Mouse (Mus musculus): ENCODE measurements around the gene Hoxa11.

Gene Hoxa11

DNA sequence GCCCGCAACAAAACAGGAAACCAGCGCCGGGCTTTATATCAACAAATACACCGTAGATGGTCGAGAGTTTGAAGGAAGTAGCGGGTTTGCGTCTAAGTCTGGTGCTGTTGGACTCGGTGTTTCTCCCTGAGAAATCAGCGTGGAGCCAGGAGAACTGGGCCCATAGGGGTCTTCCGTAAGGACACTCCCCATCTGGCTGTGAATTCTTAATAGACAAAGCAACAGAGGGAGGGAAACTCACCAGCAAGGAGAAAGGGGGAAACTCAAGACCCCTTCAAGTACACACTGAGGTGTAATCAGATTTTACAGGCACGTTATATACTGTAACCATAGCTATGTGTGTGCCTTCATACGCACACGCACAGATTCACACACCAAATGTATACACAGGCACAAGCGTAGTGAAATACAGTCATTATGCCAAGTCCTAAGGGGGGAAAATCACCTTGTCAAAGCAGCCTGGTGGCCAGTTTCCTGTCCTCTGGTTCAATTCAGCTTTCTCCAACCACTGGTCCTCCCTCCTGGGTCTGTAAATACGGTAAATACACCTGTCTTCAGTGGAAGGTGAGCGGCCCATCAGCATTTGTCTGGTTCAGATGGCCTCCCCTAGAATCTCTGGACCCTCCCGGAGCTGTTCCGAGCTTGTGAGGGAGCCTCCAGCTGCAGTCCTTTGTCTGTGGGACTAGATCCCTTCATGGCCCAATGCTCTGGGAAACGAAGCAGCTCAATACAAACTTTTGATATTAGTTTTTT, 20.5 kb upstream of the Hoxa11 start:
- in situ Hi-C loops (cut with MboI, MseI), result loop anchor here (10.0 to 25.0 kb wide), 3 partner anchors 321 to 659 kb away; no protein-coding TSS in a partner anchor

DNA sequence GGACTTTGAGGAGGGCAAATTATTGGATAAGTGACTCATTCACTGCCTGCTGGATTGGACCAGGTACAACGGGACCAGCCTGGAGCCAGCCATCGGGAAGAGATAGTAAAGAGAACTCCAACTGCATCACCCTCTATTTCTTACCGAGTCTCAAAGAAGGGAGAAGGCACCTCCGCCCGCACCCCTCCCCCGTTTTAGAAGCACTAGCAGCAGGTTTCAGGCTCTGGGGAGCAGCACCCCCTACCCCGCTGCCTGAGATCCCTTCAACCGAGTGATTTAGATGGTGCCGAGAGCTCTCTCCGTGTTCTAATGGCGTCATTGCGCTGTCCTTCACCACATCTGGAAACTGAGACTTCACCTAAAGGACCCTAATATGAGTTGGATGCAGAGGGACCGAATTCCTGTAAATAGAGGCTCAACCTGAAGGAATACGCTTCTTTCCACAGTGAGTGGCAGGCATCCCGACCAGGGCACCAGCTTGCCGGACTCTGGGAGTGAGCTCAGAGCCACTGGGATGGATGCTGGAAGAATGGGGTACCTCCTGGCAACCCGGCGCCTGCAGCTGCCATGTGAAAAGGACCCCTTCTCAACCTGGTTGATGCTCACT, 19.8 kb upstream of the Hoxa11 start:
- in situ Hi-C loops (cut with MboI, MseI), result loop anchor here (10.0 to 25.0 kb wide), 3 partner anchors 322 to 659 kb away; no protein-coding TSS in a partner anchor

DNA sequence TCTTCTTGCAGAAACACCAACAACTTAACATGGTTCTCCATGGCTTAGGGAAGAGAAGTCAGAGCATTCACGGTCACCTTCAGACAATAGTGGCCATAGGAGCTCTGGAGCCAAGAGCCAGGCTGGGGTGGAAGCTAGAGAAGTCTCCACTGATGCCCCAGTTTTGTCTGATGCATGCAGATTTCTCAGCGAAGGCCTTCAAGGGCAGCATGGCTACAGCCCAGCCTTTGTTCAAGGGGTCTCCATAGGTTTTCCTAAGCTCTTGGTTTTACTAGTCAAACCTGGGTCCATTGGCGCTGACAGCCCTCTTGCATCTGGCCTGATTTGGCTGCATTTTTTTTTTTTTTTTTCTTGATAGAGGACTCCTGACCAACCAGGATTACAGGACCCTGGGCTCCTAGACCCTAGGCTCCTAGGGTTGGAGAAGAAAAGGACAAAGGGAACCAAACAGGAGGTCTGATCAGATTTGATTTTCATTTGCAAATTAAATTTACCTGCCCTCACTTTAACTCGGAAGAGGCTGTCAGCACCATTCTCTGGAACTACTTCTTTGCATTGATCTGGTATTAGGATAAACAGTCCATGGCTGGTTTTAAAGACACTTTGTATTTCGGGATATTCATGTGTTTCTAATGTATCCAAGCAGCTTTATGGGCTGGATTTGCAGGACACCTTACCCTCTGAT, 18.6 kb upstream of the Hoxa11 start:
- in situ Hi-C loops (cut with MboI, MseI), result loop anchor here (5.0 to 25.0 kb wide), 4 partner anchors 43 to 661 kb away; no protein-coding TSS in a partner anchor

DNA sequence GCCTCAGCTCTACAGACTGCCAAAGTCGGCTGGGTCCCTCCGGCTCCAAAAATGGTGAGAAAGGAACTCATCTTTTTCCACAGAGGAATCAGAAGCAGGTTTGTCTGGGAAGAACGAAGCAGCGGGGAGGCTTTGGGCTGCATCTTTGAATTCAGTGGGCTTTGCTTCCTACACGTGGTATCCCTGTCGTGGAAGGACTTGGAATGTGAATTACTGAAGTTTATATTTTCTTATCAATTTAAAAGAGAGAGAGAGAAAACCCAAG, 17.6 kb upstream of the Hoxa11 start:
- in situ Hi-C loops (cut with MboI, MseI), result loop anchor here (5.0 to 25.0 kb wide), 4 partner anchors 44 to 662 kb away; no protein-coding TSS in a partner anchor

DNA sequence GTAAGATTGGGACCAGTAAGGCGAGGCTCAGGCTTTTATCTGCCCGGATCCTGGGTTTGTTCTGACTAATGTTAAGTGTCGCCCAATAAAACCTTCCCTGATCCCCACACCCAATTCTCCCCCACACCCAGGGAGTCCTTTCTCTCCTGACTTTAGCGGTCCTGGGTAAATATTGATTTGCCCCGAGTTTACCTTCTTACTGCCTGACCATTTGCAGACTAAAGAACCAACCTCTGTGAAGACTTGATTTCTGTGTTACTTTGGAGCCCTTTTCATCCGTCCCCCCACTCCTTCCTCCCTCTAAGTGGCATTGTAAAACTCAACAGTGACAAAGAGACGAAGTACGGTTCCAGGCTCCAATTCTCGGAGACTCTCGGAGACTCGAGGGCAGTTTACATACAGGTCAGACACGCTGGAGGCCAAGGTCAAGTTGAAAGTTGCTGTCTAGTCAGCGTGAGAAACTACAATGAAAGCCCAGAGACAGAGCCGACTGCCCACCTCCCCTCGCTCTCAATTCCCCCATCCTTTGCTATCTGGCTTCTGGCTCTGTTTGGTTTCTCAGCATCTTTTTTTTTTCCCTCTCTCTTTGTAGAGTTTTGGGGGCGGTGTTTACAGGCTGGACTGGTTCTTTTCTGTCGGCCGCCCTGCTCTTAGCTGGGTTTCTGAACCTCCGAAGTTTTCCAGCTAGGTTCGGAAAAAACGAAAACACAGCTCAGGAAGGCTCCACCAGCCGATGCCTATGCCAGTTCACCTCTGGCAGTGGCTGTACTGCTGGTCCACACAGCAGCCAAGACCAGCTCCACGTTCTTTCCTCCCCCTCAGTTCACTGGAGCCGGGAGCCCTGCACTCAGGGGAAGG, 17.1 kb upstream of the Hoxa11 start:
- in situ Hi-C loops (cut with MboI, MseI), result loop anchor here (5.0 to 25.0 kb wide), 4 partner anchors 45 to 662 kb away; no protein-coding TSS in a partner anchor

DNA sequence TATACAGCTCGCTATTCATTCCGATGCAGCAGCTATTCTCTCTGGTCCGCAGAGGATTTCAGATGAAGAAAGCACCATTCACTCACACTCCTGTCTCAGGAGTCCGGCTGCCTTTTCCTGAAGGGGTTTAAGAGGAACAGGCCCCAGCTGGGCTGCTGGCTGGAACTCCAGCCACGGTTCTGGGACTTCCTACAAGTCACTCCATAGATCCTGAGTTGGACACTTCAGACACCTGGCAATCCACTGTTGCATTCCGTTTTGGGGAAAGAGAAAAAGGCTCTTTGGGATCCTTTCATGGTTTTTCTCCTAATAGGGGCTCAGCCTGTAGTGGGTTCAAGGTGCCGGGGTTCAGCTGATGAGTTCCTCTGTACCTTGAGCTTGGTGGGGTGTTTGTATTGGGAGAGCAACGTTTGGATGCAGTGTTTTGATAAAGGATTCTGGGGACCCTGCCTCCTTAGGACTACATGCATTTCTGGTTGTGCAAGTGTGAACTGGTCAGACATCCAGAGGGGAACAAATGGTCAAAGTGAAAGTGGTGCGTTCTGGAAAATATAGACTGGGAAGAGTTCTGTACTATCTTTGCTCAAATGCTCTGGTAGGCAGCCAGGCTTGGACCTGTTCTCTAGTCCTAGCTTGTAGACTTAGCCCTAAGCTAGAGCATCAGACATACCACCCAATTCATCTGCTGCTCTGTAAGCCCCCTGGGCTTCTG, 16.3 kb upstream of the Hoxa11 start:
- in situ Hi-C loops (cut with MboI, MseI), result loop anchor here (5.0 to 25.0 kb wide), 4 partner anchors 45 to 663 kb away; no protein-coding TSS in a partner anchor

DNA sequence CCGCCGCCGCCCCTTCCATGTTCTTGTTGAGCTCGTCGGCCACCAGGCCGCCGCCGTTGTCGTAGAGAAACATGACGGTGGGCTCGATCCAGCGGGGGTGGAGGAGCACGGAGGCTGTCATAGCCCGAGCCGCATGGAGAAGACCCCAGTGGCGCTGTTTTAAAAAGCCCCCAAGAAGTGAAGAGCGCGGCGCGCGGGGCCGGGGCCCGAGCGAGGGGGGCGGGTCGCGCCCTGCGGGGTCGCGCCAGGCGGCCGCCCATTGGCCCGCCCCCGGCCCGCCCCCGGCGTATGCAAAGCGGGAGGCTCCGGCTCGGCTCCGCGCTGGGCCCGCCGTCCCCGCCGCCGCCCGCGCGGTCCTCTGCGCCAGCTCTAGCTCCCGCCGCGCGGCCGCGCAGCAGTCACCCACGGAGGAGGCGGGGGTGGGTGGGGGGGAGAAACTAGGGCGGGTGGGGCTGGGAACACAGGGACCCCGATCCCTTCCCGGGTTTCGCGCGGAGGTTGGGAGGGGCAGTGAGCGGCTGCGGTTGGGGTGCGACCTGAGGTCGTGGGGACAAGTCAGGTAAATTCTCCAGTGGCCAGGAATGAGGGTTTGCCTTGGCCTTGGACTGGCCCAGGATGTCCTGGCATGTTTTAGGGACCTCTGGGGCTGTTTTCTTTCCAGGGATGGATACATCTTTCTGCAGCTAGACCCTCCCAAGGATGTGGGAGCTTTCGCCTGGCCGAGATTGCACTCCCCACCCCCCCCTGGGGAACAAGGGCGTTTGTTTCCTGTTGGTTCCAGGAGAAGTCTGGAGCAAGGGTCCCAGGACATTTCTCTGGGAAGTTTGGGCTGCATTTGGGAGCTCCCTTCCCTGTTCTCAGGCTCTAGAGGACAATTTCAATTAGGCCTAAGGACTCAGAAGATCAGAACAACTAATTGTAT, 15.3 kb upstream of the Hoxa11 start, which contains the start of gene Hoxa13:
TSS of gene Hoxa13 (minus strand) at position 227 of the 922 bp plus-strand sequence.
- in situ Hi-C loops (cut with MboI, MseI), result loop anchor here (5.0 to 25.0 kb wide), 4 partner anchors 46 to 664 kb away; no protein-coding TSS in a partner anchor

DNA sequence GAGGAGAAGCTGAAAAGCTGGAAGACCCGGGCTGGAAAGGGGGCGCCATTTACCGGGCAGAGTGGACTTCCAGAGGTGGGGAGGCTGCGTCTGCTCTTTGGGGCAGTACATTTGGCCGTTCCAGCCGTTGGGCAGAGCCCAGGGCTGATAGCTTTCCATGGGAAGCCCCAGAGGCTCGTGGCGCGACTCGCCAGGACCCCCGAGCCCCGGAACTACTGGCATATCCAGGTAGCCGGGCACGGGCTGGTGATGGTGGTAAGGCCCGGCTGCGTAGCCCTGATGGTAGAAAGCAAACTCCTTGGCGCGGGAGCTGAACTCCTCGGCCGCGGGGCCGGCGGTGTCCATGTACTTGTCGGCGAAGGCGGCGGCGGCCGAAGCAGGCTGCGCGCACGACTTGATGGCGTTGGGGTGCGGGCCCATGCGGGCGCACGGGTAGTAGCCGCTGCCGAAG, 14.2 kb upstream of the Hoxa11 start:
- in situ Hi-C loops (cut with MboI, MseI), result loop anchor here (5.0 to 25.0 kb wide), 6 partner anchors 47 to 1075 kb away; no protein-coding TSS in a partner anchor

DNA sequence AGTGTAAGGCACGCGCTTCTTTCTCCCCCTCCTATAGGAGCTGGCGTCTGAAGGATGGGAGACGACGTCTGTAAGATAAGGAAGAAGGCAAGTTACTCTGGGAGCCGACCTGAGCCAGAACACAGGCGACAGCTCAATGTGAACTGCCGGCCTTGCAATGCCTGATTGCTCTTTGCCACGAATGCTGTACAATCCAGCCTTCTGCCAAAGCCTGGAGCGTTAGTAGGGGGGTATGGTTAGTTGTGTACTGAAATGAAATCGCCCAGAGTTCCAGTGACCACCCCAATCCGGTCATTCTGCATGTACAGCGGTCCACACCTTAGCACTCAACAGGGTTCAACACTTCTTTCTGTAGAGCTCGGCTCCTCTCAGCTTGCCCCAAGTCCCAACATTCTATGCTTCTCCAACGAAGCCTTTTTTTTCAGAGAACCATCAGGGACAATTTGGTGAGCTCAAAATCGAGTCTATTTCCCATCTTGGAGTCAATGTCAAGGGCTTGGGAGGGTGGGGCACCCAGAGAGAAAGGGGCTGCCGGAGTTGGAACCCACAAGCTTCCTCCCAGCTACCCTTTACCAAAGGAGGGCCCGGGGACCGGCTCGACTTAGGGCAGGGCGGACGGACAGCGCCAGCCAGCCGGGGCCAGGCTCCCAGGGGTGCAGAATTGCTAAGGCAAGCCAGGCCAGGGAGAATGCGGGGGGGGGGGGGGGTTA, 13.6 kb upstream of the Hoxa11 start:
- in situ Hi-C loops (cut with MboI, MseI), result loop anchor here (5.0 to 25.0 kb wide), 4 partner anchors 328 to 1074 kb away; no protein-coding TSS in a partner anchor

DNA sequence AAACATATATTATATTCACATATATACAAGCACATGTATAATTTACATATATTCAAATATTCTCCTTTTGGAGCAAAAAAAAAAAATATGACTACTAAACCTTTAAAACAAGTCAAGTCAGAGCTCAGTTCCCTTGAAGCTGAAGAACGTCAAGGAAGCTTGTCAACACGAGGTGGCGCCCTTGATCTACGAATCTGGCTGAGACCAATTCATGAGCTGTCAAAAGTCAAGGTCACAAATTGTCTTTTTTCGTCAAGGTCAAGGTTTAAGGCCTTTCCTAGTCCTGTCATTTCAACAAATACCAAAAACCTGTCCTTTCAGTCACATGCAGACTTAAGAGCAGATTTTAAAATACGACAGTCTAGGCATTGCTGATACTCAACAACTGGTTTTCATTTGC, 11.3 kb upstream of the Hoxa11 start:
- in situ Hi-C loops (cut with MboI, MseI), result loop anchor here (5.0 to 25.0 kb wide), 4 partner anchors 330 to 1072 kb away; no protein-coding TSS in a partner anchor

DNA sequence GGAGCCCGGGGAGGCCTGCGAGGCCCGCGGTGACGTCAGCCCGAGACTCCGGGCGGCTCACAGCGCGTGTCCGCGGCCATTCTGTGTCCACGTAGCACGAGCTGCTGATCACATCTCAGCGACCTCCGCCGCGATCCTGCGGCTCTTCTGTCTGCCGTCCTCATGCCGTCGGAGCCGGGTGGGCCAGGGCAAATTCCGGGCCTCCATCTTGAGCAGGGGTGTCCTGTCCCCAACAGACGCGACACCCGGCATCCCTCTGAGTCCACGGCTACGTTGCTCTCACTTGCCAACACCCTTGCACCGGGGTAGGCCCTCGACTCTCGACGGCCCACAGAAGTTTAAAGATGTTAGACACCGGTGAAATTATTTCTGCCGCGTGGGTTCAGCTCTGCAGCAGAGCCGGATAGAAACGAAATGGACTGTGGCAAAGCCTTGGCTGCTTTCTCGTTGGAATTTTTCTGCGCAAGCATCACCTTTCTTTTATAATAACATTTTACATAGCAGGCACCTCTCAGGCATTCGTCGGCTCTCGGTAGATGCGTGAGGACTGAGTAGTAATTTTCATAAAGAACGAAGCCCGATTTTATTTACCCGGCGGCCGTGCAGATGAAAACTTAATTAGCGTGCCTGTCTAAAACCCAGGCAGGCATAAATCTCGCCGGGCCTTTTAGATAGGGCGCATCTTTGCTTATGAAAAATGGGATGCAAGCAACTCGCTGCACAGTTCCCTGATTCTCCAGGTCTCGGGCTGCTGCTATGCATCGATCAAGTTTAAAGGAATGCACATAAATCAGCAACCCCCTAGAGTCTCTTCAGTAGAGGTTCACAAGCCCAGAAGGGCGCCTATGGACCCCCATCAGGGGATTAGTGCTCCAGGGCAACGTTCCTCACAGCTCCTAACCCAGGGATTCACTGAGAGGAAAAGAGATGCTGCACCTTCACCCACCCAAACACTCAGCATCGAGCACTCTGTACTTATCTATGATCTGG, 8.2 kb upstream of the Hoxa11 start:
- in situ Hi-C loops (cut with MboI, MseI), result loop anchor here (5.0 to 25.0 kb wide), 4 partner anchors 333 to 1069 kb away; no protein-coding TSS in a partner anchor

DNA sequence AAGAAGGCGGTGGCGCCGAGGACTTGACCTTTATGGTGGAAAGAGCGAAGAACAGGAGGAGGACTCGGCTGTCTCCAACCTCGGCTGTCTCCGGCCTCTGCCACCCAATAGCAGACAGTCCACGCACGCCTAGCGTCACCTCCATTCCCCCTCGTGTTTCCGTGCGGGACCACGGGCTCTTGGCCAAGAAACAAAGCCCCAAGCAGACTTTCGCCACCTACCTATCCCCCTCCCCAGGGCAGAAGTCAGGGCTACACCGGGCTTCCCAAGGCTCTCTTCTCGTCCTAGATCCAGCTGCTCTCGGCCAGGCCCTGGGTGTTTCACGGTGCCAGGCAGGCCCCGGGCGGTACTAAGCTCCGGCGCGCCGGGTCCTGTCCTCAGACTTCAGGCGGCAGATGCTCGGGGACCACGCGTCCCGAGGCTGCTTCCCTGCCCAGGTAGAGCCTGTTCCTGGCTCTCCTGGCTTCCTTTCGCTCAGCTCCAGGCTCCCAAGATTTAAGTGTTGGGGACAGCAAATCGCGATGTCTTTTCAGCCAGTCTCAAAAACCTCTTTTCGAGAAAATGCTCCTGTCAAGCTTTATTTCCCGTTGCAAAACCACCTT, 7.3 kb upstream of the Hoxa11 start:
- in situ Hi-C loops (cut with MboI, MseI), result loop anchor here (5.0 to 25.0 kb wide), 4 partner anchors 334 to 1068 kb away; no protein-coding TSS in a partner anchor

DNA sequence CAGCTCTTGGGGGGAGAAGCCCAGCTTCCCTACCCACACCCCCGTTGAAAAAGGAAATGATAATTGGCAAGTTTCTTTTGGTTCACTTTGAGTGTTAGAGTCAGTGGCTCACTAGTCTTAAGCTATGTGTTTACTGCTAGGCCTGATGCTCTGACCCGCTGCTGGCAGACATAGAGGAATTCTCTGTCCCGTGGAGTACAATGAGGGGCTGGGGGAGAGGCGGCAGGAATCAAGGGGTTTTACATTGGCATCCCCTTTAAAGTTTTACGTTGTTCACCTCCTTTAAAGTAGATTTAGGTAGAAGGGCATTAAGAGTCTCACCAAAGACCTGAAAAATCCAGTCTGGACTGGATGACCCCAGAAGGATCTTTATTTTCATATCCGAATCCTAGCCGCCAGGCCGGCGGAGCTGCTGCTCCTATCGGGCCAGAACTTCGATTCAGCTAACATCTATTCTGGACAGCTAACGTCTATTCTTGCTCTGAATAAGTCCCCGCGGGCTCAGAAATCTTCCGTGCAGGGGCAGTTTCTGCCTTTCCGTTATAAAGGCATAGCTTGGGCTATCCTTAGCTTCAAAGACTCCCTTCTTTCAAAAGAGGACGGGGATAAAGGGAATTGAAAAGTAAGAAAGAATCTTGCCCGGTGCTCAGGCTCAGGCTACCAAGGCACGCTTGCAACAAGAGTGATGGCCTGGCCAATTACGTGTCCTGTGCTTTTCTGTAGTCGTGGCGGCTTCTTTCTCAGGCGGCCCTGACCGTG, 6.6 kb upstream of the Hoxa11 start:
- in situ Hi-C loops (cut with MboI, MseI), result loop anchor here (5.0 to 25.0 kb wide), 4 partner anchors 335 to 1067 kb away; no protein-coding TSS in a partner anchor

DNA sequence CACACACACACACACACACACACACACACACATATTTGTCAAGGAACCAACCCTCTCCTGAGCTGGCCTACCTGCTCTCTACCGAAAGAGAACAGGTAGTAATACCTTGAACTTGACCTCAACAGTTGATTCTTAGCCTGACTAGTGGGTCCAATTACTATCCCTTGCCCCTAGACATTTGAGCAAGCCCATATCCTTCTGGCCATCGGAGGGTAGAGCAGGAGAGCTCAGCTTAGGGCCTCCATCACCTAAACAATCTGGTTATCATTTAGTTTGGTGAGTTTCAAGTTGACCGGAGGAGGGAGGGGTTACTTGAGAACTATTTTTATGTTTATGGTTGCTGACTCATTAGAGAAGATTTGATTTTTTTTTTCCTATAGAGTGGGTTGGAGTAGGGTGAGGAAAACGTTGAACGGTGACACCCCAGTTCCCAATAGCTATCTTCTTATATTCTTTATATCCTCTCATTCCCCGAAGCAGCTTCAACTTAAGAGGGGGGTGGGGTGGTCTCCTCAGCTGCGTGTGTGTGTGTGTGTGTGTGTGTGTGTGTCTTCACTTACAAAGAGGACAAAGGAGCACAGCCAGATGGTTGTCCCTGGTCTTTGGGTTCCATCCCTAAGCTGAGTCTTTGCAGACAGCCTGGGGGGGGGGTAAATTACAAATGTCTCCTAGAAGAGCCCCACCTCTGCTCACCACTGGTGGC, 5.7 kb upstream of the Hoxa11 start:
- in situ Hi-C loops (cut with MboI, MseI), result loop anchor here (5.0 to 25.0 kb wide), 4 partner anchors 336 to 1067 kb away; no protein-coding TSS in a partner anchor

DNA sequence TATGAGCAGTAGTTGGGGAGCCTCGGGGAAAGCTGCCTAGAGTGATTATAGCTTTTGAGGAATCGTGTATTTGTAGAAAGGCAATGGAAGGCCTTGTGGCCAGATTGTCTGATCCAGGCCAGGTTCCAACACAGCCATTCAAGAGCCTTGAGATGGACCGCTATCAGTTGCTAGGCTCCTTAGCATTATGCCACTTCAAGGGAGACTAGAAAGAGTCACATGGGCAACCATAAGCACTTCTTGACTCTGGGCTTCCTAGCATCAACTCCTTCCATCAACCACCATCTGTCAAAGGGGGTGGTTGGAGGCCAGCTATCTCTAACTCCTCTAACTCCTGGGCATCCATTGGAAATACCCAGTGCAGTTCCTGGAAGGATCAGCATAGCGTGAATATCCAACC, 4.2 kb upstream of the Hoxa11 start:
- in situ Hi-C loops (cut with MboI, MseI), result loop anchor here (5.0 to 25.0 kb wide), 4 partner anchors 337 to 1065 kb away; no protein-coding TSS in a partner anchor
